Mouse (Mus musculus) hindbrain, embryonic 15.5 days (tissue): Measurements from ENCODE around the gene Olfr1336. TPM values are rescaled to one million over a fixed set of nuclear protein-coding genes. Genes with fewer than 3 reads are reported as not detected.
"Not testable (repeated sequence)": the region's sequence is repeated elsewhere in the genome, so short reads cannot be mapped to it uniquely, and the experiment has no call there.

Source experiments
- ATAC-seq: fragments of 200-750 bp; cut with Nextera tagmentation; 2 replicates; pipeline ENCODE4 v1.8.0; 2017; ENCODE audit warnings: low read depth, moderate number of reproducible peaks, moderate TSS enrichment; ENCODE audit not compliant: low FRiP score
- H3K27ac ChIP-seq: fragments of 300-500 bp; sonication (generic); replicated peaks from 2 replicates; pipeline ENCODE4 v1.5.1; 2015; ENCODE audit warnings: mild to moderate bottlenecking, inconsistent platforms
- H3K27me3 ChIP-seq: fragments of 300-500 bp; sonication (generic); 2 replicates; pipeline ENCODE4 v1.6.1; 2015; ENCODE audit warnings: control low read depth, inconsistent platforms
- H3K36me3 ChIP-seq: fragments of 300-500 bp; sonication (generic); 2 replicates; pipeline ENCODE4 v1.6.1; 2015; ENCODE audit warnings: control low read depth, inconsistent platforms
- H3K4me1 ChIP-seq: fragments of 300-500 bp; sonication (generic); replicated peaks from 2 replicates; pipeline ENCODE4 v1.6.1; 2015; ENCODE audit warnings: control low read depth, inconsistent platforms
- H3K4me2 ChIP-seq: fragments of 300-500 bp; sonication (generic); 2 replicates; pipeline ENCODE4 v1.6.1; 2015; ENCODE audit warnings: moderate library complexity, mild to moderate bottlenecking, inconsistent platforms
- H3K4me3 ChIP-seq: fragments of 300-500 bp; sonication (generic); 2 replicates; pipeline ENCODE4 v1.5.1; 2015; ENCODE audit warnings: mild to moderate bottlenecking, inconsistent platforms
- H3K9ac ChIP-seq: fragments of 300-500 bp; sonication (generic); 2 replicates; pipeline ENCODE4 v1.6.1; 2015; ENCODE audit warnings: inconsistent platforms
- H3K9me3 ChIP-seq: fragments of 300-500 bp; sonication (generic); 2 replicates; pipeline ENCODE4 v1.6.1; 2016; ENCODE audit warnings: control low read depth, inconsistent platforms
- WGBS: fragments of 180-500 bp; shearing (Covaris S2); methylation state at CpG from one replicate; pipeline ENCODE4 v1.1.7; 2015; 5-methylcytosine and 5-hydroxymethylcytosine counted together
- polyA plus RNA-seq: library from polyadenylated mRNA; unstranded; fragments of >200 nt; fragmentation: Nextera tagmentation; extraction: Ambion mirVana; gene quantifications from 2 replicates; pipeline ENCODE4 v1.2.1, GENCODE M21; 2015

The Olfr1336 gene
- polyA plus RNA-seq, 1 experiment from 2014 or later = not detected

- not testable (repeated sequence) for H3K27ac ChIP-seq, H3K36me3 ChIP-seq, H3K27me3 ChIP-seq, H3K4me2 ChIP-seq, H3K9me3 ChIP-seq, H3K4me3 ChIP-seq, ATAC-seq, H3K4me1 ChIP-seq, H3K9ac ChIP-seq
- WGBS = 75% methylated on average over 2 of the region's 2 CpGs
Measured at GRCm38 (mm10) chr7:6477633-6478032, 21.7 kb downstream of the Olfr1336 start.

DNA sequence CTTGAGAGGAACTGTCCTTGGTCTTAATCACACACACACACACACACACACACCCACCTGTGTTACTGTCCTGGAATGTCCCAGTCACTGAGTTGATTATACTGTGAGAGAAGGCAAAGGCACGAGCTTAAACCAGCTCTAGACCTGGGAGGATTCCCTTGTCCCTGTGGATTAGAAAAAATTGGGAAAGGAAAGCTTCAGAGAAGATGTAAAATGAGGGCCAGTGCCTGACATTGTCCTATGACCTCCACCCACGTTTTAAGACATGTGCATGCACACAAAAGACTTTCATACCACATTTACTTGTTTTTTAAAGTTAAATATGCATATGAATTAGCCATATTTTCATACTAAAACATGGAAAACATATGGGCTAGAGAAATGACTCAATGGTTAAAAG lies 30.9 kb downstream of the Olfr1336 start, which contains the start of gene Olfr5:
Gene Olfr5 (minus strand): TSS at position 101 of the 400 bp plus-strand sequence.
- H3K4me3 ChIP-seq = no peak within 1 kb of the TSS
- H3K27ac ChIP-seq = no peak within 1 kb of the TSS
- no peak for ATAC-seq
- no peak within 1 kb of the TSS for H3K9ac ChIP-seq
- no peaks in the 10 kb centered on the region for H3K27me3 ChIP-seq
- H3K9me3 ChIP-seq = no peaks in the 10 kb centered on the region
- WGBS = 33% methylated on average over 2 of the region's 2 CpGs
- no peaks in the 10 kb centered on the region for H3K4me1 ChIP-seq
- H3K4me2 ChIP-seq = no peak within 1 kb of the TSS
- H3K36me3 ChIP-seq = no peaks in the 10 kb centered on the region

DNA sequence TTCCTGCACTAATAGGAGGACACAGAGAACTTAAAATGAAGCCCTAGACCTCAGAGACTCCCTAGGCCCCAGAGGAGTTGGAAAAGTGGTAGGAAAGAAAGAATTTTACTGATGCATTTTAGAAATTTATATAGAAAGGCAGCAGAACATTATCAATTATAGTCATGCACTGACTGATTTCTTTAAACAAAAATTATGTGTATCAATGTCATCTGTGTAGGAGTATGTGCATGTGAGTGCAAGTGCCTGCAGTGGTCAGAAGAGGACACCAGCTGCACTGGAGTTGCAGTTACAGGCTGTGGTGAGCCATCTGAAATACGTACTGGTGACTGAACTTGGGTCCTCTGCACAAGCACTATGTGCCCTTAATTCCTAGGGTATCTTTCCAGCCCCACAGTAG lies 43.7 kb downstream of the Olfr1336 start, which contains the start of gene Olfr1347:
Gene Olfr1347 (minus strand): TSS at position 101 of the 400 bp plus-strand sequence.
- no peaks in the 10 kb centered on the region for H3K4me1 ChIP-seq

DNA sequence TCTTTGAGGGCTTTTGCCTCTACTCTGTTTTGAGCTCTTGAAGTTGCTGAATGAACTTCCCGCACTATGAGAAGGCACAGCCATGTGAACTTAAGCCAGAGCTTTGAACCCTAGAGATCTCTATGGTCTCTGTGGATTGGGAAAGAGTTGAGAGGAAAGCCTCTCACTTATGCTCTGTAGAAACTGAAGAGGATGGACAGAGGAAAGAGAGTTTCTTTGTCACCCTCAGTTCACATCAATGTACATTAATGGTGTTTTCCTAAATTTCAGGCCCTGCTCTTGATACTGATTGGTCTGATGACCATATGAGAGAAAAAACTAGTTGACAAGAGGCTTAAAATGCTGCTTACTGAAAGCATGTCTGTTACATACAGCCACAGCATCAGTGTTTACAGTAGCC lies 52.7 kb downstream of the Olfr1336 start, which contains the start of gene Olfr1348:
Gene Olfr1348 (minus strand): TSS at position 101 of the 400 bp plus-strand sequence.
- 93% methylated on average over 1 of the region's 1 CpGs for WGBS
- Histone ChIP-seq H3K27me3 (no peaks in the 10 kb centered on the region), H3K4me3 (no peak within 1 kb of the TSS), H3K9me3 (no peaks in the 10 kb centered on the region), H3K27ac (no peak within 1 kb of the TSS), H3K4me1 (no peaks in the 10 kb centered on the region), H3K9ac (no peak within 1 kb of the TSS), H3K4me2 (no peak within 1 kb of the TSS), H3K36me3 (no peaks in the 10 kb centered on the region)
- ATAC-seq = no peak

More for the DNA sequence above, 43.7 kb downstream of the Olfr1336 start, which contains the start of gene Olfr1347:
- Histone ChIP-seq H3K27ac (no peak within 1 kb of the TSS), H3K9me3 (no peaks in the 10 kb centered on the region), H3K4me3 (no peak within 1 kb of the TSS), H3K4me2 (no peak within 1 kb of the TSS), H3K9ac (no peak within 1 kb of the TSS), H3K27me3 (no peaks in the 10 kb centered on the region), H3K36me3 (no peaks in the 10 kb centered on the region)
- WGBS = 60% methylated on average over 1 of the region's 1 CpGs
- no peak for ATAC-seq

Other genes starting within 250 kb of the Olfr1336 start
- gene Zscan5b, start 233.9 kb upstream of the Olfr1336 start, polyA plus RNA-seq = not detected in 2 replicates
- 0.23 and 0.41 TPM in 2 replicates for gene Epp13, start 203.5 kb upstream of the Olfr1336 start, polyA plus RNA-seq
- gene Zfp667, start 169.6 kb upstream of the Olfr1336 start, polyA plus RNA-seq = 16.3 and 17.6 TPM in 2 replicates
- 13.6 and 14.7 TPM in 2 replicates for gene Zfp583, start 124.9 kb upstream of the Olfr1336 start, polyA plus RNA-seq
- 8.1 and 8.5 TPM in 2 replicates for gene Gm3854, start 112.4 kb upstream of the Olfr1336 start, polyA plus RNA-seq
- 3.5 and 4.9 TPM in 2 replicates for gene Zfp78, start 92.9 kb upstream of the Olfr1336 start, polyA plus RNA-seq
- 13.8 and 14.2 TPM in 2 replicates for gene Zfp28, start 72.9 kb upstream of the Olfr1336 start, polyA plus RNA-seq
- gene Smim17, start 57.5 kb upstream of the Olfr1336 start, polyA plus RNA-seq = 7.0 and 8.4 TPM in 2 replicates
- 0.05 TPM in 1 of 2 replicates, not detected in the other for gene Gm20715, start 45.9 kb upstream of the Olfr1336 start, polyA plus RNA-seq
- gene Olfr1344, start 17.5 kb upstream of the Olfr1336 start, polyA plus RNA-seq = 0.14 and 0.18 TPM in 2 replicates
- gene Olfr1346, start 10.9 kb downstream of the Olfr1336 start, polyA plus RNA-seq = not detected in 2 replicates
- gene Olfr5, start 30.8 kb downstream of the Olfr1336 start, polyA plus RNA-seq = not detected in 2 replicates
- not detected in 2 replicates for gene Olfr1347, start 43.6 kb downstream of the Olfr1336 start, polyA plus RNA-seq
- gene Olfr1348, start 52.6 kb downstream of the Olfr1336 start, polyA plus RNA-seq = not detected in 2 replicates
- gene Olfr1349, start 66.8 kb downstream of the Olfr1336 start, polyA plus RNA-seq = not detected in 2 replicates
- not detected in 2 replicates for gene Olfr1350, start 108.7 kb downstream of the Olfr1336 start, polyA plus RNA-seq
- gene Zim1, start 240.3 kb downstream of the Olfr1336 start, polyA plus RNA-seq = 7.1 and 7.5 TPM in 2 replicates